Mouse (Mus musculus): ENCODE data around the gene Adamtsl2. TPM values are rescaled to one million over a fixed set of nuclear protein-coding genes. Genes with fewer than 3 reads are reported as not detected.

Adamtsl2 gene
- polyA plus RNA-seq, 1 experiment from 2014 or later = 2.1 TPM

GRCm38 (mm10) chr2:27078312-27078711, 867 bp upstream of the Adamtsl2 start:
- Histone ChIP-seq H3K4me1 (peaks cover 38% of the 10 kb centered on the region), H3K36me3 (replicated peaks) (no peaks in the 10 kb centered on the region), H3K27ac (replicated peaks) (no peak overlapping the region), H3K9me3 (no peaks in the 10 kb centered on the region), H3K4me3 (no peak overlapping the region), H3K27me3 (replicated peaks; ENCODE audit: low read depth, poor library complexity, severe bottlenecking) (peaks cover 34% of the 10 kb centered on the region; the same call in 1 of the 2 replicates)
- DNase-seq (ENCODE audit: low spot score) = no peak
- WGBS = 39% methylated on average over 2 of the region's 2 CpGs

- WGBS = 59% methylated on average over 2 of the region's 2 CpGs
- H3K27me3 ChIP-seq (replicated peaks; ENCODE audit: low read depth, poor library complexity, severe bottlenecking) = peaks cover 34% of the 10 kb centered on the region; the same call in 1 of the 2 replicates
- peak; percentile 67 for DNase-seq (ENCODE audit: low spot score)
- H3K4me1 ChIP-seq = peaks cover 44% of the 10 kb centered on the region
- no peaks in the 10 kb centered on the region for H3K9me3 ChIP-seq
- peak overlapping the region; percentile 66 for H3K27ac ChIP-seq (replicated peaks)
- peak overlapping the region; percentile 29; the same call in 1 of the 2 replicates for H3K4me3 ChIP-seq
- no peaks in the 10 kb centered on the region for H3K36me3 ChIP-seq (replicated peaks)
Measured at GRCm38 (mm10) chr2:27079649-27080048, 470 bp downstream of the Adamtsl2 start.

GRCm38 (mm10) chr2:27083761-27084475, 4.7 kb downstream of the Adamtsl2 start:
- Histone ChIP-seq H3K36me3 (replicated peaks) (no peaks in the 10 kb centered on the region), H3K27me3 (replicated peaks; ENCODE audit: low read depth, poor library complexity, severe bottlenecking) (peaks cover 13% of the 10 kb centered on the region; the same call in 1 of the 2 replicates), H3K9me3 (no peaks in the 10 kb centered on the region), H3K27ac (replicated peaks) (no peak overlapping the region), H3K4me1 (peaks cover 69% of the 10 kb centered on the region), H3K4me3 (no peak overlapping the region)
- no peak for DNase-seq (ENCODE audit: low spot score)
- 68% methylated on average over 12 of the region's 12 CpGs for WGBS

GRCm38 (mm10) chr2:27084963-27085362, 5.8 kb downstream of the Adamtsl2 start:
- Histone ChIP-seq H3K27ac (replicated peaks) (no peak overlapping the region), H3K4me3 (no peak overlapping the region), H3K36me3 (replicated peaks) (no peaks in the 10 kb centered on the region), H3K27me3 (replicated peaks; ENCODE audit: low read depth, poor library complexity, severe bottlenecking) (peaks cover 4% of the 10 kb centered on the region; the same call in 1 of the 2 replicates), H3K4me1 (peaks cover 58% of the 10 kb centered on the region), H3K9me3 (no peaks in the 10 kb centered on the region)
- 66% methylated on average over 8 of the region's 8 CpGs for WGBS
- DNase-seq (ENCODE audit: low spot score) = no peak

- Histone ChIP-seq H3K4me1 (peaks cover 54% of the 10 kb centered on the region), H3K36me3 (replicated peaks) (no peaks in the 10 kb centered on the region), H3K9me3 (no peaks in the 10 kb centered on the region), H3K27ac (replicated peaks) (no peak overlapping the region), H3K27me3 (replicated peaks; ENCODE audit: low read depth, poor library complexity, severe bottlenecking) (no peaks in the 10 kb centered on the region), H3K4me3 (no peak overlapping the region)
- 39% methylated on average over 2 of the region's 2 CpGs for WGBS
- DNase-seq (ENCODE audit: low spot score) = no peak
Measured at GRCm38 (mm10) chr2:27085801-27086200, 6.6 kb downstream of the Adamtsl2 start.

GRCm38 (mm10) chr2:27086483-27087010, 7.4 kb downstream of the Adamtsl2 start:
- H3K27me3 ChIP-seq (replicated peaks; ENCODE audit: low read depth, poor library complexity, severe bottlenecking) = no peaks in the 10 kb centered on the region
- DNase-seq (ENCODE audit: low spot score) = no peak
- 87% methylated on average over 4 of the region's 4 CpGs for WGBS
- no peak overlapping the region for H3K27ac ChIP-seq (replicated peaks)
- peaks cover 54% of the 10 kb centered on the region for H3K4me1 ChIP-seq
- no peak overlapping the region for H3K4me3 ChIP-seq
- no peaks in the 10 kb centered on the region for H3K36me3 ChIP-seq (replicated peaks)
- H3K9me3 ChIP-seq = no peaks in the 10 kb centered on the region

- H3K27ac ChIP-seq (replicated peaks) = peak overlapping the region; percentile 49; the same call in 1 of the 2 replicates
- DNase-seq (ENCODE audit: low spot score) = no peak
- peaks cover 50% of the 10 kb centered on the region for H3K4me1 ChIP-seq
- H3K36me3 ChIP-seq (replicated peaks) = no peaks in the 10 kb centered on the region
- 88% methylated on average over 5 of the region's 5 CpGs for WGBS
- no peak overlapping the region for H3K4me3 ChIP-seq
- H3K27me3 ChIP-seq (replicated peaks; ENCODE audit: low read depth, poor library complexity, severe bottlenecking) = no peaks in the 10 kb centered on the region
- no peaks in the 10 kb centered on the region for H3K9me3 ChIP-seq
Measured at GRCm38 (mm10) chr2:27087581-27087980, 8.4 kb downstream of the Adamtsl2 start.

GRCm38 (mm10) chr2:27088071-27088644, 9.0 kb downstream of the Adamtsl2 start:
- Histone ChIP-seq H3K36me3 (replicated peaks) (no peaks in the 10 kb centered on the region), H3K9me3 (no peaks in the 10 kb centered on the region), H3K4me3 (no peak overlapping the region), H3K27ac (replicated peaks) (peak overlapping the region; percentile 49; the same call in 1 of the 2 replicates), H3K4me1 (peaks cover 50% of the 10 kb centered on the region), H3K27me3 (replicated peaks; ENCODE audit: low read depth, poor library complexity, severe bottlenecking) (no peaks in the 10 kb centered on the region)
- DNase-seq (ENCODE audit: low spot score) = no peak
- WGBS = 87% methylated on average over 18 of the region's 18 CpGs

- H3K4me1 ChIP-seq = peaks cover 48% of the 10 kb centered on the region
- H3K4me3 ChIP-seq = no peak overlapping the region
- H3K27me3 ChIP-seq (replicated peaks; ENCODE audit: low read depth, poor library complexity, severe bottlenecking) = no peaks in the 10 kb centered on the region
- DNase-seq (ENCODE audit: low spot score) = no peak
- H3K9me3 ChIP-seq = no peaks in the 10 kb centered on the region
- H3K36me3 ChIP-seq (replicated peaks) = no peaks in the 10 kb centered on the region
- peak overlapping the region; percentile 36; the same call in 1 of the 2 replicates for H3K27ac ChIP-seq (replicated peaks)
- WGBS = 74% methylated on average over 5 of the region's 5 CpGs
Measured at GRCm38 (mm10) chr2:27088700-27089099, 9.5 kb downstream of the Adamtsl2 start.

GRCm38 (mm10) chr2:27089238-27089637, 10.1 kb downstream of the Adamtsl2 start:
- DNase-seq (ENCODE audit: low spot score) = no peak
- Histone ChIP-seq H3K27ac (replicated peaks) (no peak overlapping the region), H3K36me3 (replicated peaks) (no peaks in the 10 kb centered on the region), H3K4me3 (no peak overlapping the region), H3K27me3 (replicated peaks; ENCODE audit: low read depth, poor library complexity, severe bottlenecking) (no peaks in the 10 kb centered on the region), H3K9me3 (no peaks in the 10 kb centered on the region), H3K4me1 (peaks cover 43% of the 10 kb centered on the region)
- 64% methylated on average over 1 of the region's 1 CpGs for WGBS

- DNase-seq (ENCODE audit: low spot score) = no peak
- Histone ChIP-seq H3K4me1 (peaks cover 26% of the 10 kb centered on the region), H3K27me3 (replicated peaks; ENCODE audit: low read depth, poor library complexity, severe bottlenecking) (0 out of 2 replicates have a peak, but pooled peaks cover 13% of the 10 kb centered on the region), H3K4me3 (no peak overlapping the region), H3K36me3 (replicated peaks) (no peaks in the 10 kb centered on the region), H3K9me3 (no peaks in the 10 kb centered on the region), H3K27ac (replicated peaks) (no peak overlapping the region)
- 90% methylated on average over 7 of the region's 7 CpGs for WGBS
Measured at GRCm38 (mm10) chr2:27095178-27095577, 16.0 kb downstream of the Adamtsl2 start.

- H3K27ac ChIP-seq (replicated peaks) = no peak overlapping the region
- no peak for DNase-seq (ENCODE audit: low spot score)
- no peaks in the 10 kb centered on the region for H3K9me3 ChIP-seq
- 67% methylated on average over 13 of the region's 13 CpGs for WGBS
- H3K27me3 ChIP-seq (replicated peaks; ENCODE audit: low read depth, poor library complexity, severe bottlenecking) = peaks cover 18% of the 10 kb centered on the region; the same call in 1 of the 2 replicates
- H3K36me3 ChIP-seq (replicated peaks) = no peaks in the 10 kb centered on the region
- H3K4me1 ChIP-seq = peaks cover 26% of the 10 kb centered on the region
- no peak overlapping the region for H3K4me3 ChIP-seq
Measured at GRCm38 (mm10) chr2:27096341-27096981, 17.3 kb downstream of the Adamtsl2 start.

Measured in embryonic facial prominence, embryonic 10.5 days (tissue).